Mouse (Mus musculus): ENCODE results near the gene Gm20449.
"Not testable (repeated sequence)": the region's sequence is repeated elsewhere in the genome, so short reads cannot be mapped to it uniquely, and the experiment has no call there.

The Gm20449 gene

GRCm38 (mm10) chr7:41499389-41500049, at the start of gene Gm20449, which contains the start of gene AW146154:
Gene Gm20449 (minus strand): TSS chr7:41499417.
Gene AW146154 (minus strand): TSS chr7:41499890.
- peak; percentile 100 for DNase-seq

- DNase-seq, result no peak
Measured at GRCm38 (mm10) chr7:41512672-41513071, 13.5 kb upstream of the Gm20449 start.

GRCm38 (mm10) chr7:41512207-41512606, 13.0 kb upstream of the Gm20449 start:
- no peak for DNase-seq

- DNase-seq, result no peak
Measured at GRCm38 (mm10) chr7:41502402-41502801, 3.2 kb upstream of the Gm20449 start.

GRCm38 (mm10) chr7:41500151-41500934, 1.1 kb upstream of the Gm20449 start:
- peak; percentile 92 for DNase-seq

- DNase-seq, result not testable (repeated sequence)
Measured at GRCm38 (mm10) chr7:41499018-41499388, 214 bp downstream of the Gm20449 start.

- not testable (repeated sequence) for DNase-seq
Measured at GRCm38 (mm10) chr7:41498464-41498863, 753 bp downstream of the Gm20449 start.

- no peak for DNase-seq
Measured at GRCm38 (mm10) chr7:41497871-41498270, 1.3 kb downstream of the Gm20449 start.

GRCm38 (mm10) chr7:41451864-41452263, 47.4 kb downstream of the Gm20449 start:
- no peak for DNase-seq

- DNase-seq, result not testable (repeated sequence)
Measured at GRCm38 (mm10) chr7:41448596-41448995, 50.6 kb downstream of the Gm20449 start, which contains the start of gene Vmn2r57. Gene Vmn2r57 (minus strand): TSS chr7:41448696.

GRCm38 (mm10) chr7:41394130-41394529, 105.1 kb downstream of the Gm20449 start:
- no peak for DNase-seq

GRCm38 (mm10) chr7:41393048-41393971, 105.9 kb downstream of the Gm20449 start, which contains the start of gene AI987944:
Gene AI987944 (minus strand): TSS chr7:41393379.
- peak; percentile 94 for DNase-seq
